Mouse (Mus musculus) CD4-positive, CD25-positive, alpha-beta regulatory T cell, adult 9 weeks (primary cell): ENCODE data around the gene Guca2b. TPM values are rescaled to one million over a fixed set of nuclear protein-coding genes. Genes with fewer than 3 reads are reported as not detected.

Experiments
- polyA plus RNA-seq: library from polyadenylated mRNA; unstranded; fragments of 100-300 nt; shearing (Covaris generic); gene quantifications from one replicate; pipeline ENCODE4 v1.2.1, GENCODE M21; 2017

Guca2b gene
- polyA plus RNA-seq, result not detected

GRCm38 (mm10) chr4:119658731-119659130, at the start of gene Guca2b:
Gene Guca2b, minus strand, starts transcription at chr4:119658954.

GRCm38 (mm10) chr4:119637176-119637845, 21.4 kb downstream of the Guca2b start, which contains the start of gene Guca2a:
Gene Guca2a, plus strand, starts transcription at chr4:119637704.

Other genes starting within 250 kb of the Guca2b start
- 15.1 TPM for gene Ccdc30, start 243.4 kb downstream of the Guca2b start, polyA plus RNA-seq
- gene Ppcs, start 236.5 kb downstream of the Guca2b start, polyA plus RNA-seq, result 48.4 TPM
- 0.62 TPM for gene Zmynd12, start 236.1 kb downstream of the Guca2b start, polyA plus RNA-seq
- gene Rimkla, start 166.3 kb downstream of the Guca2b start, polyA plus RNA-seq, result 0.15 TPM
- 11.4 TPM for gene Foxj3, start 122.0 kb downstream of the Guca2b start, polyA plus RNA-seq
- gene Frg2f1, start 119.4 kb downstream of the Guca2b start, polyA plus RNA-seq, result 1.4 TPM
- gene Guca2a, start 21.2 kb downstream of the Guca2b start, polyA plus RNA-seq, result not detected
- 35.5 TPM for gene Hivep3, start 74.8 kb upstream of the Guca2b start, polyA plus RNA-seq